Mouse (Mus musculus): ENCODE data around the gene Rubcn.

DNA sequence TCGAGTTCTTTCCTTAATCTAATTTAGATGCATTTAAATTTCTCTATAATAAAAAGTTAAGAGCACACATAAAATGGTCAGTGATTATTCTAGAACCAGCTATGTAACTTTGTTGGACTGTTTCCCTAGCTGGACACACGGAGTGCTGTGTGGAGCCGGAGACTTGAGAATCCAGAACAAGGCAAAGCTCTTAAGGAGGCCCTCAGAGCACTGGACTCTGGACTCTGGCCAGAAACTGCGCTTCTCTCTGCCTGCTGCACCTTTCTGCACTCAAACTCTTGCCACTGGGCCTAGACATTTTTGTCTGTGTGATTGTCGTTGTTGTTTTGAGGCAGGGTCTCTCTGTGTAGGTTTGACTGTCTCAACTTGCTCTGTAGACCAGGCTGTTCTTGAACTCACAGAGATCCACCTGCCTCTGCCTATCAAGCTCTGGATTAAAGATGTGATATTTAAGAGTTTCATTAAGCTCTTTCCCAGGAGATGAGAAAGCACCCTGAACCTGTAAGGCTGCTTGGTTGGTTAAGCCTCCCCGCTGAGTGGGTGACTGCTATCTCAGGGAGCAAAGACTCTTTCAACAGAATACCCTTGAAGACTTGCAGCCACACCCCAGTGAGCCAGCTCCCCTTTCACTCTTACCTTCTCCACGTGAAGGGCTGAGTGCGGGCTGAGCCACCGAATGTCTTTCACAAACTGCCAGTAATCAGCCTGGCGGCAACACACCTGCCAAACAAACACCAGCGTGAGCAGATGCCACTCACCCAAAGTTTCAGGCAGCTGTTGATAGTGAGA lies 28.3 kb downstream of the Rubcn start:
- TF ChIP-seq TAL1 (IDR thresholded peaks at IDR 0.05; ENCODE audit: low read length) (no peak), GATA1 (IDR thresholded peaks at IDR 0.05; ENCODE audit: low read length) (no peak)
